Mouse (Mus musculus) testis, postnatal 10 days (tissue): Measurements from ENCODE around the gene Mlip.
"Not testable (repeated sequence)": the region's sequence is repeated elsewhere in the genome, so short reads cannot be mapped to it uniquely, and the experiment has no call there.

Source experiments
- DNase-seq: peaks from one replicate; pipeline ENCODE4 v3.0.0; 2021; ENCODE audit warnings: low spot score

Mlip gene

DNA sequence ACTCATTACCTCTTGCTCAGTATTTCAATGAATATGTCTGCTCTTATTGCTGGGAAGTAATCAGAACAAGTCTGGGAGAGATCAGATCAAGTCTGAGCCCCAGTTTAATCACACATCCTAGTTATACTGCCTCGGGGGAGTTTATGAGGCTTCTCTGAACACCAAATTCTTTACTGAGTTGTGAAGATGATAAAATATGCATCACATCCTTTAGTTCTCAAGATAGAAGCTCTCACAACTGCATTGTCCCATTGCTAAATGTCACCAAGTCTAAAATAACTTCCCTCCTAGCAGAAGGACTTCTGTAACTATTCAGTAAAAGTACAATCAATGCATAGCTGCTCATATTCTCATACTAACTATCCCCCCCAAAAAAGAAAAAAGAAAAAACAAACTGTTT, 154.5 kb downstream of the Mlip start:
- DNase-seq, result no peak

- DNase-seq, result no peak
Measured at GRCm38 (mm10) chr9:77179486-77179885, 173.3 kb downstream of the Mlip start.

GRCm38 (mm10) chr9:77175870-77176269, 176.9 kb downstream of the Mlip start:
- no peak for DNase-seq

GRCm38 (mm10) chr9:77172044-77172443, 180.7 kb downstream of the Mlip start:
- no peak for DNase-seq

DNA sequence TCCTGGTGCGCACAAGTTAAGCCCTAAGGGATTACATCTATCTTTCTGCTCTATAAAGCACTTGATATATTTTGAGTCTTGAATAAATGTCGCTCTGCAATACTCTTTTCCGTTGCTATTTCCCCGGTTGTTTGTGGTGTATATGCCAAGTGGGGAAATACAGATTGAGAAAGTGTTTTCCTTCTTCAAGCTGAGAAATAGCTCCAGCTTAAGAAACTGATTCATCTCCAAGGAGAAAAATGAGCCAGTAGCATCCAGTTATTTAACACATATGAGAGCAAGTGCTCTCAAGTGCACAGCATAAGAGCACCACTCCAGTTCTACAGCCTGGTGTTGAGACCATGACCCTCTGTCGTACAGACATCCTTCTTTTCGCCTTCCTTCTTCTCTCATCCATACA, 186.9 kb downstream of the Mlip start:
- DNase-seq, result no peak

- no peak for DNase-seq
Measured at GRCm38 (mm10) chr9:77161764-77162163, 191.0 kb downstream of the Mlip start.

- DNase-seq, result no peak
Measured at GRCm38 (mm10) chr9:77160277-77160926, 192.4 kb downstream of the Mlip start.

DNA sequence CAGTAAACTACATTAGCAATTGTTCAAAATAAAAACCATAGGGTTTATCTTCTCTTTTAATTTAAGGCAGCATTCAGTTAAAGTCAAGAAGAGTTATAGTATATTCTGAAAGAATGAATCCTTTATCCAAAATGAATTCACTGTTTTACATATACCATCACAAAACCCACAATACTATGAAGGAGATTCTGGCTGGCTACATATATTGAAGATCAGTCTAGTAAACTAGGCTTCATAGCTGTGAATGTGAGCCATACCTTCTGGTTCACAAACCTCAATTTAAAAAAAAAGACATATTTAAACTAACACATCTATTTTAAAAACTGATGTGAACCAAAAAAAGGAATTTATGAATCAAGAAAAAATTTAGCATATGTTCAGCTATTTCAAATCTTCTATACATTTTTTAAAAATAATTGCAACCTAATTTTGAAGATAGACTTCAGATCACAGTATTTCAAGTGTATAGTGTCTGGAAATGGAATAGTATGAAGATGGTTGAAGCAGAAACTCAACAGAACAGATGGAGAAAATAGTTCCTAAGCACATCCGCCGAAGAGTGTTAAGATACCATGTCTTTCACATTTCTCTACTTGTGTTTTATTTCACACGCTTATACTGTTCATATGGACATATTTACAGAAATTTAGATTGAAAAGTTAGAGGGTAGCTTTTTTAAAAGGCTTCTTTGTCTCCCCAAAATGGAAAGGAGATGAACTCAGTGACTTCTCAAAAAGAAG, 204.1 kb downstream of the Mlip start:
- no peak for DNase-seq

DNA sequence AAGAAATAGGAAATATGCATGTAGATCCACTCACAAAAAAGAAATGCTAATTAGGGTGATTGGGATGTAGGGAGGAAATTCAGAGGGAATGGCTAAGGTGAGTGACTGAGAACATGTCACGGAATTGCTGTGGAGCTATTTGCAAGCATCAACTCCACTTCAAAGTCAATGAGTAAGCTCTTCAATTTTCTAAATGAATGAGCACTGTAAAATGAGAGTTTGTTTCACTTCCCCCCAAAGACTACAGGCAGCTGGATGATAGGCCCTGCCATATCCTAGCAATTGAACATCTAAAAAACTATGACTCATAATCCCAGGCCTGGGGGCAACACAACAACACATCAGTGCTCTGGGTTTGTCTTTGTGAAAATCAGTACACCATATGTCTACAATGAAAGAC, 233.0 kb downstream of the Mlip start:
- DNase-seq, result no peak

GRCm38 (mm10) chr9:77096886-77097285, 255.9 kb downstream of the Mlip start:
- no peak for DNase-seq

DNA sequence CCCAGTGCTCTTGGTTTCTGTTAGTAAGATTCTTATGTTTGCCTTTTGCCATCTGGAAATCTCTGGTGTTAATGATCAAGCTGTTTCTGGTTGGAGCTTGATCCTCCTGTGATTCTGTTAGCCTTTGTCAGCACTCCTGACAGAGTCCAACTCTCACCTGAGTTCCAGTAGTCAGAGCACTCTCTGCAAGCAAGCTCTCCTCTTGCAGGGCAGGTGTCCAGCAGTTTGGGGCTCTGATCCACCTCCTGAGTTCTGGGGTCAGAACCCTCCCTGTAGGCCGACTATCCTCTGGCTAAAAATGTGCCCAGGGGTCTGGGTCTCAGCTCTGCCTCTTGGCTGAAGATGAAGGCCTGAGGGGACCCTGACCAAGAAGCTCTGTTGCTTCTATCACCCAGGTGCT, 269.5 kb downstream of the Mlip start:
- not testable (repeated sequence) for DNase-seq

- no peak for DNase-seq
Measured at GRCm38 (mm10) chr9:77071676-77072075, 281.1 kb downstream of the Mlip start.

GRCm38 (mm10) chr9:77056611-77057010, 296.2 kb downstream of the Mlip start:
- DNase-seq, result no peak

GRCm38 (mm10) chr9:77054426-77055193, 298.2 kb downstream of the Mlip start:
- DNase-seq, result no peak
